In genomic region chr16:35056306-35056705, GRCm38 (mm10) we compare ENCODE assay signal across 10 mouse cellular contexts. TPM values are rescaled to one million over a fixed set of nuclear protein-coding genes. Genes with fewer than 3 reads are reported as not detected.
A peak's percentile ranks its signal among the peaks of the same experiment; 100 is the strongest.
DNase-seq lines count a peak whose midpoint lies in the region; ATAC-seq and TF ChIP-seq lines count a peak whose summit lies in the region.
"Had no signal": no experiment of that assay in that cellular context is flagged by ENCODE, and none has a peak within 500 bp of the region (broad histone marks: within the 10 kb centered on the region; RNA-seq: fewer than 3 reads in every experiment).

No protein-coding gene starts in this region.

- TF ChIP-seq CTCF in kidney, postnatal 0 days (IDR thresholded peaks at IDR 0.05; ENCODE audit: low read depth): peak; percentile 69
- no peak for TF ChIP-seq CTCF in G1E (IDR thresholded peaks at IDR 0.05; ENCODE audit: low read depth, low read length)

- no peaks in the 10 kb centered on the region for H3K36me3 ChIP-seq in kidney, postnatal 0 days (ENCODE audit: insufficient read depth, low read length)
- peaks cover 65% of the 10 kb centered on the region for H3K36me3 ChIP-seq in G1E (replicated peaks)
- no peaks in the 10 kb centered on the region for H3K36me3 ChIP-seq in hindbrain, embryonic 15.5 days
- H3K36me3 ChIP-seq: limb, embryonic 15.5 days had no signal

- 26% methylated on average over 5 of the region's 5 CpGs for WGBS in kidney, postnatal 0 days
- 22% methylated on average over 5 of the region's 5 CpGs for WGBS in hindbrain, embryonic 15.5 days

- no peaks in the 10 kb centered on the region for H3K4me1 ChIP-seq in kidney, postnatal 0 days (replicated peaks; ENCODE audit: insufficient read depth, low read length)
- peaks cover 37% of the 10 kb centered on the region for H3K4me1 ChIP-seq in G1E (ENCODE audit: insufficient read depth, low read depth, low read length)
- H3K4me1 ChIP-seq in hindbrain, embryonic 15.5 days (replicated peaks): no peaks in the 10 kb centered on the region
- H3K4me1 ChIP-seq: embryonic facial prominence, embryonic 13.5 days; limb, embryonic 15.5 days had no signal

- no peak overlapping the region for H3K4me2 ChIP-seq in kidney, postnatal 0 days (ENCODE audit: low read length)
- H3K4me2 ChIP-seq in hindbrain, embryonic 15.5 days: no peak overlapping the region
- H3K4me2 ChIP-seq: embryonic facial prominence, embryonic 13.5 days; limb, embryonic 15.5 days had no signal

- H3K27me3 ChIP-seq in kidney, postnatal 0 days (ENCODE audit: insufficient read depth, low read length): no peaks in the 10 kb centered on the region
- no peaks in the 10 kb centered on the region for H3K27me3 ChIP-seq in G1E (ENCODE audit: insufficient read depth, low read length)
- no peaks in the 10 kb centered on the region for H3K27me3 ChIP-seq in hindbrain, embryonic 15.5 days
- H3K27me3 ChIP-seq: embryonic facial prominence, embryonic 13.5 days; limb, embryonic 15.5 days had no signal

- no peak overlapping the region for H3K27ac ChIP-seq in kidney, postnatal 0 days
- no peak overlapping the region for H3K27ac ChIP-seq in hindbrain, embryonic 15.5 days (replicated peaks)
- H3K27ac ChIP-seq: embryonic facial prominence, embryonic 13.5 days; limb, embryonic 15.5 days had no signal

- no peak overlapping the region for H3K9ac ChIP-seq in kidney, postnatal 0 days (ENCODE audit: low read depth, low read length)
- H3K9ac ChIP-seq in hindbrain, embryonic 15.5 days: no peak overlapping the region
- H3K9ac ChIP-seq: embryonic facial prominence, embryonic 13.5 days; limb, embryonic 15.5 days had no signal

- no peak overlapping the region for H3K4me3 ChIP-seq in kidney, postnatal 0 days (replicated peaks; ENCODE audit: low read depth, low read length)
- no peak overlapping the region for H3K4me3 ChIP-seq in G1E (ENCODE audit: low read depth, low read length)
- H3K4me3 ChIP-seq in hindbrain, embryonic 15.5 days: no peak overlapping the region
- H3K4me3 ChIP-seq: embryonic facial prominence, embryonic 13.5 days; limb, embryonic 15.5 days had no signal

- no peaks in the 10 kb centered on the region for H3K9me3 ChIP-seq in kidney, postnatal 0 days (replicated peaks; ENCODE audit: low read length)
- H3K9me3 ChIP-seq in G1E (replicated peaks): no peaks in the 10 kb centered on the region
- no peaks in the 10 kb centered on the region for H3K9me3 ChIP-seq in hindbrain, embryonic 15.5 days
- H3K9me3 ChIP-seq: embryonic facial prominence, embryonic 13.5 days; limb, embryonic 15.5 days had no signal

- ATAC-seq in kidney, postnatal 0 days (replicated peaks; ENCODE audit: low FRiP score, low read depth): no peak
- no peak; the same call in 1 of the 2 replicates for ATAC-seq in G1E (ENCODE audit: extremely low read depth, insufficient number of reproducible peaks, low FRiP score, poor library complexity, severe bottlenecking)
- peak; percentile 81 for ATAC-seq in hindbrain, embryonic 15.5 days (ENCODE audit: low FRiP score, low read depth)

- DNase-seq in kidney, postnatal 0 days (ENCODE audit: low spot score): peak; percentile 78
- no peak for DNase-seq in kidney, postnatal 10 days
- peak; percentile 18 for DNase-seq in G1E (ENCODE audit: low spot score)
- DNase-seq in c-Kit-positive CD71-negative TER-119-negative erythroid progenitor cells, embryonic 14.5 days (ENCODE audit: low read depth): peak; percentile 40
- peak; percentile 42 for DNase-seq in lung, postnatal 14 days
- DNase-seq in yolk sac, embryonic 10.5 days (ENCODE audit: low spot score): peak; percentile 24
- no peak for DNase-seq in kidney, postnatal 4 days

RNA-seq across cellular contexts. Expression of gene Hacd2, which starts 34.1 kb away (rescaled TPM):
- polyA plus RNA-seq in kidney, postnatal 0 days (2015; fragmentation: Nextera tagmentation; extraction: Ambion mirVana): 91.4 and 92.6 TPM in 2 replicates
- 134 and 178 TPM in 2 replicates for total RNA-seq in G1E (2014; fragmentation: Nextera tagmentation)
- total RNA-seq in G1E (2017): 4.2 and 4.7 TPM in 2 replicates
- polyA plus RNA-seq in G1E (2012): 54.5 and 73.8 TPM in 2 replicates
- 50.9 and 55.2 TPM in 2 replicates for polyA plus RNA-seq in hindbrain, embryonic 15.5 days (2015; fragmentation: Nextera tagmentation; extraction: Ambion mirVana)

Comparison
In these comparisons a context has a peak if more than half of its experiments do, and no peak if none do; other contexts are left out.
1. DNase-seq: peak in kidney, postnatal 0 days (single experiment), G1E (single experiment), c-Kit-positive CD71-negative TER-119-negative erythroid progenitor cells, embryonic 14.5 days (single experiment), lung, postnatal 14 days (single experiment) and yolk sac, embryonic 10.5 days (single experiment); none in kidney, postnatal 10 days (single experiment) and kidney, postnatal 4 days (0 of 2).